Mouse (Mus musculus): ENCODE results near the gene Tenm4. TPM values are rescaled to one million over a fixed set of nuclear protein-coding genes. Genes with fewer than 3 reads are reported as not detected.

Gene Tenm4
- polyA plus RNA-seq, 1 experiment from 2014 or later, result 0.68 TPM

DNA sequence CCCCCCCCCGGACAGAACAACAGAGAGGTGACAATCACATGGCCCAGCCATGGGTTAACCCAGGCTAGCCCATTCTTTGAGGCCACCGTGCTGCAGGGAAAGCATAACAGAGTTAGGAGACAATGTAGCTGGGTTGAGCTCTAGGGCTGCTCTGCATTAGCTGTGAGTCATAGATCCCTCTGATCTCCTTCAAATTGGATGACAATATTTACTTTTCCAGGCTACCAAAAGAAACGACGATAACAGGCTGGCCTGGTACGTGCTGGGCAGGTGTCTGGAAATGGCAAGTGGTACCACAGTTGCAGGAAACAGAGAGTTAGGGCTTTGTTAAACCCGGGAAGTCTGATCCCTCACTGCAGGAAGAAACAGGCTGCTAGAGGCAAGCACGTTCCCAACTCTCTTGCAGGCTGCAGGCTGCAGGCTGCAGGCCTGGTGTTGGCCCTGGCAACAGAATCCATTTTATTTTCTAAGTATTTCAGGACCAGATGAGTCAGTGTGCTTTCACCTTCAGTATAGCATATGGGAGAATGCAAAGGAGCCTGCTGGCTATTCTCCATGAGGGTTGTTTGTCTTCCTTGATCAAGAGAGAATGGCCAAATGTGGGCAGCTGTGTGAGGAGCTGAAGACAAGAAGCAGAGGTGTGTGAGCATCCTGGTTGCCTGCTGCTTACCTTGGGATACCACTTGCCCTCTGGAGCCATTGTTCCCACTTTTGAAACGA lies 353.6 kb downstream of the Tenm4 start:
- no peak overlapping the region for H3K9ac ChIP-seq (replicated peaks)
- H3K36me3 ChIP-seq (replicated peaks; ENCODE audit: insufficient read depth, low read length), result no peaks in the 10 kb centered on the region
- no peaks in the 10 kb centered on the region for H3K9me3 ChIP-seq (ENCODE audit: low read length)
- H3K4me2 ChIP-seq (ENCODE audit: low read depth, low read length), result no peak overlapping the region
- 46% methylated on average over 8 of the region's 8 CpGs for WGBS (ENCODE audit: insufficient replicate concordance)
- no peak for ATAC-seq
- no peaks in the 10 kb centered on the region for H3K4me1 ChIP-seq (ENCODE audit: insufficient read depth)
- no peak for TF ChIP-seq EP300 (IDR thresholded peaks at IDR 0.05; ENCODE audit: low read depth)
- no peak for TF ChIP-seq CTCF (IDR thresholded peaks at IDR 0.05; ENCODE audit: low read depth)
- H3K27ac ChIP-seq (ENCODE audit: low read depth), result no peak overlapping the region
- H3K4me3 ChIP-seq (ENCODE audit: low read depth, low read length), result no peak overlapping the region
- DNase-seq, result no peak
- no peaks in the 10 kb centered on the region for H3K27me3 ChIP-seq (ENCODE audit: insufficient read depth, low read length)

DNA sequence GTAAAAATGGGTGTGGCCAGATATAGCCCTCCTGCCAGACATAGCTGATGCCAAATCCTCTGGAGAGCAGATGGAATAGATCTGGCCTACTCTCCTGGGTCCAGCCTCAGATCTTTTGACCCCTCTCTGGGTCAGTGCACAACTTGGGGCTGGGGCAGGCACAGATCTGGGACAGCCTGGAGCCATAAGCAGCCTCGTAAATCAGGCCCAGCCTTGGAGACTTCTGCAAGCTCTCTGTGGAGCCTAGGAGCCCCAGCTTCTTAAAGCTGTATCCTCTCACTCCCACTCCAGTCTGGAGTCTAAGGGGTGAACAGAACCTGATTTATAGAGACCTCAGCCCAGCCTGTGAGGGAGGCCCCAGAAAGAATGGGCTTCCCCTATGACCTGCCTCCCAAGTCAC lies 354.3 kb downstream of the Tenm4 start:
- no peaks in the 10 kb centered on the region for H3K36me3 ChIP-seq (replicated peaks; ENCODE audit: insufficient read depth, low read length)
- no peak overlapping the region for H3K9ac ChIP-seq (replicated peaks)
- no peak overlapping the region for H3K4me2 ChIP-seq (ENCODE audit: low read depth, low read length)
- DNase-seq (no peak), ATAC-seq (no peak)
- TF ChIP-seq EP300 (IDR thresholded peaks at IDR 0.05; ENCODE audit: low read depth) (no peak), CTCF (IDR thresholded peaks at IDR 0.05; ENCODE audit: low read depth) (no peak)
- H3K27ac ChIP-seq (ENCODE audit: low read depth), result no peak overlapping the region
- H3K9me3 ChIP-seq (ENCODE audit: low read length), result no peaks in the 10 kb centered on the region
- H3K27me3 ChIP-seq (ENCODE audit: insufficient read depth, low read length), result no peaks in the 10 kb centered on the region
- no peak overlapping the region for H3K4me3 ChIP-seq (ENCODE audit: low read depth, low read length)
- WGBS (ENCODE audit: insufficient replicate concordance), result 67% methylated on average over 1 of the region's 1 CpGs
- no peaks in the 10 kb centered on the region for H3K4me1 ChIP-seq (ENCODE audit: insufficient read depth)

DNA sequence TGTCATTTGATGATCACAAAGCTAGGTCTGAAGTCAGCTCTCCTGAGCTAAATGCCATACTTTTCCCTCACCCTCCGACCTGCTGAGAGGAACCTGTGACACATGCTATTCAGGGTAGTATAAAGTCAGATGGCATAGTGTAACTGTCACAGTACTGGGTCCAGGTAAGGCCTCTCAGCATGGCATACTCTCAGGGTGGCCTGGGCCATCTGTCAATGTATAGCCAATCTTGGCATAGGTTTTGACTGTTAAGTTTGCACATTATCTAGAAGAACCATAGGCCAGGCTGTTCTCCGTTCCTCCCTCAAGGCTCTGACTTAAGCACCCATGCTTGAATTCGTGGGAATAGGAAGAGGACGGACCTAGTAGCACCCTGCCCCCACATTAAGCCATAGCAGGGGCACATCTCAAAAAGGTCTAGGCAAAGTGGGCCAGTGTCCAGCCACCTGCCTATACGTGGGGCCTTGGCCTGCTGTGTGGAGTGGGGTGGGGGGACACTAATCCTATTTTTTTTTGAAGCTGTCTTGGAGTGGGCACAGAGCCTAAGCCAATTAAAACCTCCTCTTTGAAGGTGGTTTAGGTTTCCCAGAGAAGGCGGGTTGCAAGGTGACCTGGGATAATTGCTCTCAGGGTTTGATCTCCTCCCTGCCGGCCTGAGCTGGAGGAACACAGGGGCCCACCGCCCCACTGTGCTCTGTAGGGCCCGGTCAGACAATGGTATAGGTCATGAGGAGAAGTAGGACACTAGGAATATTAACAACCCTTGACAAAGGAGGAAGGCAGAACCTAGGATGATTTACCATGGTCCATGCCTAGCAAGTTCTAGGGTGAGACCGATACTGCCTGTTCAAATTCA lies 359.8 kb downstream of the Tenm4 start:
- Histone ChIP-seq H3K4me3 (ENCODE audit: low read depth, low read length) (no peak overlapping the region), H3K27ac (ENCODE audit: low read depth) (no peak overlapping the region), H3K27me3 (ENCODE audit: insufficient read depth, low read length) (no peaks in the 10 kb centered on the region), H3K4me1 (ENCODE audit: insufficient read depth) (no peaks in the 10 kb centered on the region), H3K36me3 (replicated peaks; ENCODE audit: insufficient read depth, low read length) (no peaks in the 10 kb centered on the region), H3K4me2 (ENCODE audit: low read depth, low read length) (no peak overlapping the region), H3K9me3 (ENCODE audit: low read length) (no peaks in the 10 kb centered on the region), H3K9ac (replicated peaks) (no peak overlapping the region)
- 65% methylated on average over 10 of the region's 10 CpGs for WGBS (ENCODE audit: insufficient replicate concordance)
- ATAC-seq, result no peak
- no peak for DNase-seq
- TF ChIP-seq CTCF (IDR thresholded peaks at IDR 0.05; ENCODE audit: low read depth) (no peak), EP300 (IDR thresholded peaks at IDR 0.05; ENCODE audit: low read depth) (no peak)

- no peak overlapping the region for H3K4me3 ChIP-seq (ENCODE audit: low read depth, low read length)
- TF ChIP-seq CTCF (IDR thresholded peaks at IDR 0.05; ENCODE audit: low read depth), result no peak
- no peak for TF ChIP-seq EP300 (IDR thresholded peaks at IDR 0.05; ENCODE audit: low read depth)
- H3K4me2 ChIP-seq (ENCODE audit: low read depth, low read length), result no peak overlapping the region
- WGBS (ENCODE audit: insufficient replicate concordance), result 50% methylated on average over 5 of the region's 5 CpGs
- H3K27ac ChIP-seq (ENCODE audit: low read depth), result no peak overlapping the region
- H3K4me1 ChIP-seq (ENCODE audit: insufficient read depth), result no peaks in the 10 kb centered on the region
- H3K9me3 ChIP-seq (ENCODE audit: low read length), result no peaks in the 10 kb centered on the region
- DNase-seq, result no peak
- ATAC-seq, result no peak
- no peaks in the 10 kb centered on the region for H3K27me3 ChIP-seq (ENCODE audit: insufficient read depth, low read length)
- H3K36me3 ChIP-seq (replicated peaks; ENCODE audit: insufficient read depth, low read length), result no peaks in the 10 kb centered on the region
- no peak overlapping the region for H3K9ac ChIP-seq (replicated peaks)
Measured at GRCm38 (mm10) chr7:96531954-96532737, 361.1 kb downstream of the Tenm4 start.

DNA sequence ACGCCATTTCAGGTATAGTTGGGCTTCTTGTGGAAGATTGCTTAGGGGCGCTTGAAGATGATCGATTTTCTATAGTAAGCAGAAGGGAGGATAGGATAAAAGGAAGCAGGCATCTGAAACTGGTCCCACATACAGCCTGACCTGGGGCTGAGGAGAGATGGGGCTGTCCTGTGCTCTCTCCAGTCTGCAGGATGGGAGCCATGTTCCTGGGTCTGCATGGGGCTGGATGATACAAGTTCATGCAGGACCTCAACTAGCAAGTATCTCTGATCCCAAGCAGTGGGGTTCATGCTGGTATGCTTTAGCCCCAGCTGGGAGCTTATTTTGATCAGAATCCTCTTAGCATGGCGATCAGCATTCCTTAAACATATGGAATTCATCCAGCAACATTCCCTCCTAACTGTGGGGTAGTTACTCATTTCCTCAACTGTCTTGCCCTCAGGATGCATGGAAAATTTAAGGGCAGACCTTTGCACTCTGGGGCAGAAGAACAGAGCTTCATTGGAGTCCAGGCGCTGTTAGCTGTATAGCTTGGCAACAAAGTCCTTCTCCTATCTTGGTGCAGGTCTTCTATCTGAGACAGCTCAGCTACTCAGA lies 361.9 kb downstream of the Tenm4 start:
- no peak overlapping the region for H3K4me3 ChIP-seq (ENCODE audit: low read depth, low read length)
- no peaks in the 10 kb centered on the region for H3K9me3 ChIP-seq (ENCODE audit: low read length)
- H3K4me2 ChIP-seq (ENCODE audit: low read depth, low read length), result no peak overlapping the region
- no peaks in the 10 kb centered on the region for H3K4me1 ChIP-seq (ENCODE audit: insufficient read depth)
- DNase-seq (no peak), ATAC-seq (no peak)
- no peak overlapping the region for H3K27ac ChIP-seq (ENCODE audit: low read depth)
- TF ChIP-seq EP300 (IDR thresholded peaks at IDR 0.05; ENCODE audit: low read depth) (no peak), CTCF (IDR thresholded peaks at IDR 0.05; ENCODE audit: low read depth) (no peak)
- no peaks in the 10 kb centered on the region for H3K27me3 ChIP-seq (ENCODE audit: insufficient read depth, low read length)
- no peak overlapping the region for H3K9ac ChIP-seq (replicated peaks)
- H3K36me3 ChIP-seq (replicated peaks; ENCODE audit: insufficient read depth, low read length), result no peaks in the 10 kb centered on the region
- WGBS (ENCODE audit: insufficient replicate concordance), result 75% methylated on average over 5 of the region's 5 CpGs

Data from liver, postnatal 0 days (tissue).